Mouse (Mus musculus): ENCODE results near the gene Msrb1.

Gene Msrb1

GRCm38 (mm10) chr17:24743896-24744295, 7.5 kb downstream of the Msrb1 start:
- DNase-seq (ENCODE audit: low read depth, low spot score), result no peak

- DNase-seq (ENCODE audit: low read depth, low spot score), result no peak
Observed at GRCm38 (mm10) chr17:24744381-24744780, 7.9 kb downstream of the Msrb1 start.

- peak; percentile 91 for DNase-seq (ENCODE audit: low read depth, low spot score)
Observed at GRCm38 (mm10) chr17:24745526-24746497, 9.4 kb downstream of the Msrb1 start.

GRCm38 (mm10) chr17:24746986-24747385, 10.5 kb downstream of the Msrb1 start:
- DNase-seq (ENCODE audit: low read depth, low spot score), result no peak

- no peak for DNase-seq (ENCODE audit: low read depth, low spot score)
Observed at GRCm38 (mm10) chr17:24751528-24751927, 15.1 kb downstream of the Msrb1 start.

GRCm38 (mm10) chr17:24752415-24753394, 16.3 kb downstream of the Msrb1 start, which contains the start of gene Hs3st6:
Gene Hs3st6, plus strand, starts transcription at chr17:24752988.
- no peak for DNase-seq (ENCODE audit: low read depth, low spot score)

GRCm38 (mm10) chr17:24757394-24757793, 21.0 kb downstream of the Msrb1 start:
- DNase-seq (ENCODE audit: low read depth, low spot score), result no peak

GRCm38 (mm10) chr17:24761121-24761520, 24.7 kb downstream of the Msrb1 start:
- DNase-seq (ENCODE audit: low read depth, low spot score), result no peak

GRCm38 (mm10) chr17:24765016-24765905, 28.8 kb downstream of the Msrb1 start:
- DNase-seq (ENCODE audit: low read depth, low spot score), result no peak

GRCm38 (mm10) chr17:24766266-24766875, 29.9 kb downstream of the Msrb1 start:
- no peak for DNase-seq (ENCODE audit: low read depth, low spot score)

GRCm38 (mm10) chr17:24769146-24769545, 32.7 kb downstream of the Msrb1 start:
- DNase-seq (ENCODE audit: low read depth, low spot score), result no peak

- DNase-seq (ENCODE audit: low read depth, low spot score), result peak; percentile 60
Observed at GRCm38 (mm10) chr17:24773241-24773640, 36.8 kb downstream of the Msrb1 start.

- no peak for DNase-seq (ENCODE audit: low read depth, low spot score)
Observed at GRCm38 (mm10) chr17:24775173-24775572, 38.7 kb downstream of the Msrb1 start.

GRCm38 (mm10) chr17:24777073-24777472, 40.6 kb downstream of the Msrb1 start:
- no peak for DNase-seq (ENCODE audit: low read depth, low spot score)

- DNase-seq (ENCODE audit: low read depth, low spot score), result no peak
Observed at GRCm38 (mm10) chr17:24780821-24781220, 44.4 kb downstream of the Msrb1 start.

- no peak for DNase-seq (ENCODE audit: low read depth, low spot score)
Observed at GRCm38 (mm10) chr17:24792190-24792589, 55.7 kb downstream of the Msrb1 start.
